Mouse (Mus musculus): ENCODE measurements around the gene Fanci.

The Fanci gene

DNA sequence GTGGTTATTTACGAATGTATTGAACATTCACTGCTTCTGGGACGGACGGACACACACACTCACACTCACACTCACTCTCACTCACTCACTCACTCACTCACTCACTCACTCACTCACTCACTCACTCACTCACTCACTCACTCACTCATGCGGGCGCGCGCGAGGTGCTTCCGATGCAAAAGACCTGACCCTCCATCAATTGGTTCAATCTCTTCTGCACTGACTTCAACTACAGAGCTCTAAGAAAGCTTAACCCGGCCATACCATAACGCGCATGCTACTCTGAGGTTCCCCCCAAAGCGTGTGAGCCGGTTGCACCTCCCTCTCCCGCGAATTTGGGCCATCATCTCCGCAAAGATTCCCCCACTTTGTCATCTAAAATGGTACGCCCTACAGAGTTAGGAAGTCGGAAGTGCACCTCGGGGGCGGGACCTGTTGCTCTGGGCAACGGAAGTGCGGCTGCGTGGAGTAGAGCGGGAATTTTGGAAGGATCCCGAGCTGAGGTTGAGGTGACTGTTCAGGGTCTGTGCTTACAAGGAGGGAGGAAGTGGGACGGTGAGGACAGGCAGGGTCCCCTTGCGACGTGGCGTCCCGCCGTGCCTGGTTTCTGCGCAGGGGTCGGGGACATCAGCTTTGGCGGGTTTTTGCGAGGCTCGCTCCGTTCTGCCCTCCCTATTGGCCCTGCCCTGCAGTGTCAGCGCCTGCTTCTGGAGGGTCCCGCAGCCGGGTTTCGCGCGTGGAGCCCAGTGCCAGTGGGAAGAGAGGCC lies at the start of gene Fanci:
Gene Fanci, plus strand, starts transcription at position 47 of the 767 bp plus-strand sequence.
- peak; percentile 88 to 92 for DNase-seq (ENCODE audit: low spot score in 2 of 2)

- peak in 1 of 2 experiments; percentile 28 for DNase-seq (ENCODE audit: low spot score in 2 of 2)
Observed at GRCm38 (mm10) chr7:79345902-79346301, 45.8 kb upstream of the Fanci start.

DNA sequence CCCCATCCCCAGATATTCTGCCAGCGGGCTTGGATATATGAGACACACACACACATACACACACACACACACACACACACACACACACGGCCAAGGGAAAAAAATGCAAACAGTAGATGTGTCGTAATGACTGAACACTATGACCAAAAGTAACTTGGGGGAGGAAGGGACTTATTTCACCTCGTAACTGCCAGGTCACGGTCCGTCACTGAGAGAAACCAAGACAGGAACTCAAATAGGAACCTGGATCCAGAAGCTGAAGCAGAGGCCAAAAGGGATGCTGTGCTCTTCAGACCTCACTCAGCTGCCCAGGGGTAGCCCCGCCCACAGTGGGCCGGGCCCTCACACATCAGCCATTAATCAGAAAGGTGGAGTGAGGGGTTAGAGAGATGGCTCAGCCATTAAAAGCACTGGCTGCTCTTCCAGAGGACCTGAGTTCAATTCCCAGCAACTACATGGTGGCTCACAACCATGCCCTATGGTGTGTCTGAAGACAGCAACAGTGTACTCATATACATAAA lies 45.1 kb upstream of the Fanci start:
- no peak for DNase-seq (ENCODE audit: low spot score in 2 of 2)

DNA sequence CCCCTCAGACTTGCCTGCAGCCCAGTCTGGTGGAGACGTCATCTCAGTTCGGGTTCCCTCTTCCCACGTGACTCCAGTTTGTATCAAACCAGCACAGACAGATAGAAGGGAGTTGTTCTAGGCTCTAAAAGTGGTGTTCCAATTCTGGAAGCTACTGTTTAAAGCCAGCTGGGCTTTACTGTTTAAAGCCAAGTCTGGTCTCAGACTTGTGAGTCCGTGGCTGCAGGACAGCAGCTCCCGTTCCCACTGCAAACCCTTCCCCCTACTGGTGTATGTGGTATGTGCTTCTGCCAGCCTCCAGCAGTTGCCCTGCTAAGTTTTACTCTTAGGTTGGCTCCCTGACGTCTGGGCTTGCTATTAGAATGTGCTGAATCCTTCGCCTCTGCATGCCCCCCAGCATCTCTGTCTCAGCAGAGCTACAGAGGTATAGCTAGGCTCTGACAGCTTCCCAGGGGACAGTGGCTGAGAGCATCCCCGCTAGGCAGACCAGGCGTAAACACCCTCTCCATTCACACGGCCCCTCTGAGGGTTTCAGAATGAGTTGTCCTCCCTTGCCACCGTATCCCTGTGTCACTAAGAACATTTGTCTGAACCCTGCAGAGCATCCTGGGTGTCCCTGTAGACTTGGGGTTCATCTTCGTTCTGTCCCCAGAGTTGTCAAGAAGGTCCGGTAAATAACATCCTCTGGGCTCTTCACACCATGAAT lies 44.5 kb upstream of the Fanci start:
- no peak for DNase-seq (ENCODE audit: low spot score in 2 of 2)

- no peak for DNase-seq (ENCODE audit: low spot score in 2 of 2)
Observed at GRCm38 (mm10) chr7:79348816-79349215, 42.9 kb upstream of the Fanci start.

- DNase-seq (ENCODE audit: low spot score in 2 of 2): peak; percentile 49 to 54
Observed at GRCm38 (mm10) chr7:79349738-79350386, 41.9 kb upstream of the Fanci start.

DNA sequence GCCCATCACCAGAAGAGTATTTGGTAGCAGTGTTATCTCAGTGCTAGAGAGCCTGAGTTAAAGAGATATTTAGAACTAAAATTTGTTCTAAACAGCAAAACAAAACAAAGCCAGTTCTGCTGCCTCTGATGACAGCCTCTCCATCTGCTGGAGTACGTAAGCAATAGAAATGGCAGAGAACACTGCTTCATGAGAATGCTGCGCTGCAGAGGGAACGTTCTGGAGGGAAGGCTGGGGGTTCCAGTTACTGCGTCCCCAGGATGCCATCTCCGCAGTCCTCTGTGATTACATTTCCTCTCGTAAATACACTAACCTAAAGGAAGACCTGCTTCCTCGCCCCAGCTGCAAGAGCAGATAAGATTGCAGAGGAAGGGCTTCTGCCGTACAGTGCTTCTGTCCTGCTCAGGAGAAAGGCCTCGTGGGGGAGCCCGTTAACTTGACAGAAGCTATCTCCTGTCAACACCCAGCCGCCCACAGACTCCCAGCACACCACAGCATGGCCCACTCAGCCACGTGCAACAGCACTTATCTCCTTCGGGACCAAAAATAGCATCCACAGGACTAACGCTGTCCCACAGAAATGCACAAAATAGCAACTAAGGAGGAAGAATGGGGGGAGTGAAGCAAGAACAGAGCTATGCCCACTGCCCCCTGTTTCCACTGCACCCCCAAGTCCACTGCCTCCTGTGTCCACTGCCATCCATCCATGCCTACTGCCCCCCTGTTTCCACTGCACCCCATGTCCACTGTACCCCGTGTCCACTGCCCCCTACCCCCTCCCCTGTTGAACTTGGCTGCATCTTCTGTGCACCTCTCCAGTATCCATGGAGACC lies 33.2 kb upstream of the Fanci start:
- DNase-seq (ENCODE audit: low spot score in 2 of 2): peak; percentile 10 to 11

- no peak for DNase-seq (ENCODE audit: low spot score in 2 of 2)
Observed at GRCm38 (mm10) chr7:79359183-79359435, 32.6 kb upstream of the Fanci start.

- no peak for DNase-seq (ENCODE audit: low spot score in 2 of 2)
Observed at GRCm38 (mm10) chr7:79360056-79360455, 31.7 kb upstream of the Fanci start.

- no peak for DNase-seq (ENCODE audit: low spot score in 2 of 2)
Observed at GRCm38 (mm10) chr7:79362208-79362607, 29.5 kb upstream of the Fanci start.

DNA sequence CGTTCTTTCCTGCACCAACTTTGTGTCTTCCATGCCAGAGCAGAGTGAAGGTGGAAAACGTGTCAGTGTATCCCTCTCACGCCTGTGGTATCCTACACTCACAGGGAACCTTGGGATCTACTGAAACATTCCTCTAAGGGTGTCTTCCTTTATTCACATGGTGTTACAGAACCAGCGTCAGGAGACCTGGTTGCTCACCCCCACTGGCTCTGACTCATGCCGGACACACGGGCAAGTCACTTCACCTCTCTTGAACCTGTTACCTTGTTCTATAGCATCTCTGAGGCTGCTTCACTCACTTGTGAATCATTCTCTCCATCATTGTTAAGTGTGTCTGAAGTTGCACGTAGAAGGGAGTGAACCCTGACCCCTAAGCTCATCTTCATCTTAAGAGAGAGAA lies 28.9 kb upstream of the Fanci start:
- no peak for DNase-seq (ENCODE audit: low spot score in 2 of 2)

DNA sequence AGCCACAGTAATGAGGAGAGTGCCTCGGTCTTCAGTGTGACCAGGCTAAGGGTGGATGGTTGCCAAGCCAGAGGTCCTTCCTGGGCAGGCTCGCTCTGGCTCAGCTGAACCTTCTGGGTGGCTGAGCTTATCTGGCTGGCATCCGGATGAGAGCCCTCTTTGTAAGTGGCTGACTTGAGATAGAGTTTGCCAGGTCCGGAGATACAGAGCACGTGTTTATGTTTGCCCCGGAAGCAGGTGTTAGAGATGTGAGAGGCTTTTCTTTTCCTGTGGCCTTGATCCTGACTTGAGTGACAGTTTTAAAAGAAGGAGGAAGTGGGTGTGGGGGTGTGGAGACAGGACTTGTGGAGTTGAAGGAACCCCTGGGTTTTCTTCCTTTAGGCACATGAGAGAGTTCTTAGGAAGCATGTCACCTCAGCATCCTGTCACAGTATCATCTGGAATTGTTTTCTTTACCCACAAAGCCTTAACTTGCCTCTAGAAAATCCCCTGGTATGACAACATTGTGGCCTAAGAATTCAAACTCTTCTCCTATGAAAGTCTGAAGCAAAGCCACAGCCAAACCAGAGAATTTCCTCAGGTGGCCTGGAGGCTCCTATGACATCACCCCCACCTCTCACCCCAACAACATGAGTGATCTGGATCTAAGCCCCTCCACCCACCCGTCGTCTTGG lies 28.2 kb upstream of the Fanci start:
- peak; percentile 17 to 39 for DNase-seq (ENCODE audit: low spot score in 2 of 2)

- no peak for DNase-seq (ENCODE audit: low spot score in 2 of 2)
Observed at GRCm38 (mm10) chr7:79368664-79369063, 23.1 kb upstream of the Fanci start.

- DNase-seq (ENCODE audit: low spot score in 2 of 2): no peak
Observed at GRCm38 (mm10) chr7:79369416-79369815, 22.3 kb upstream of the Fanci start.

DNA sequence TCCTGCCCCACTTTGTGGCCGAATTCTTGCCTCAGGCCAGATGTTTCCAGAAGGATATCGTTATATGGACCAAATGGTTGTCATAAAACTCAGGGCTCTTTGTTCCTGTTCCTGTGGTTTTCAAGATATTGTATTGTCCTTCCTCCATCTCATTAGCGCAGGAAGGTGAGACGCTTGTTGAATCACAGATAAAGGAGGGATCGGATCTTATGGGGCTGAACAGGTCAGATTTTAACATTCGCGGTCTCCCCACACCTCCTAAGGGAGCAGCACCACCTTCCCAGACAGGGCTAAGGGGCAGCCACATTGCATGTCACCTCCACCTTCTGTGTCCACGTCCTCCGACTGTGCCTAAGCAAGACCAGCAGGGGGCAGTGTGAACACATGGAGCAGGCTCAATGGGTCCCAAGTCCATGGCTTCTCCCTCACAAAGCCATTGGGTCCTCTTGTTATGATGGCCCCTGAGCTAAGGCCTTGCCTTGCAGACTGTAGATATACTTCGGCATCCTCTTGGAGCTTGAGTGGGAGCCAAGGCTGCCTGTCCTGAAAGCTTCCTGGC lies 20.3 kb upstream of the Fanci start:
- DNase-seq (ENCODE audit: low spot score in 2 of 2): peak; percentile 61 to 63

DNA sequence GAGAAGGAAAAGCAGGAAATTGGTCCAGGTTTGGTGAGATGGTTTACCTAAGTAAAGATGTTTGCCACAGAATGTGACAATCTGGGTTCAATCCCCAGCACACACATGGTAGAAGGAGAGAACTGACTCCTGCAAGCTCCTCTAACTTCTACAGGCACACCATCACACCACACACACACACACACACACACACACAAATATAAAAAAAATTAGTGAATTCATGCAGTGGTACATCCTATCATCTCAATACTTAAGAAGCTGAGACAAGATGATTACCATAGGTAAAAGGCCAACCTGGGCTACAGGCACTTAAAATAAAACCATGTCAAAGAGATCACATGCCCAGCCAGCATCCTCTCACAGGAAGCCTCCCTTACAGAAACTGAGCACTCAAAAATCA lies 17.7 kb upstream of the Fanci start:
- DNase-seq (ENCODE audit: low spot score in 2 of 2): no peak

- DNase-seq (ENCODE audit: low spot score in 2 of 2): no peak
Observed at GRCm38 (mm10) chr7:79375594-79375993, 16.1 kb upstream of the Fanci start.

DNA sequence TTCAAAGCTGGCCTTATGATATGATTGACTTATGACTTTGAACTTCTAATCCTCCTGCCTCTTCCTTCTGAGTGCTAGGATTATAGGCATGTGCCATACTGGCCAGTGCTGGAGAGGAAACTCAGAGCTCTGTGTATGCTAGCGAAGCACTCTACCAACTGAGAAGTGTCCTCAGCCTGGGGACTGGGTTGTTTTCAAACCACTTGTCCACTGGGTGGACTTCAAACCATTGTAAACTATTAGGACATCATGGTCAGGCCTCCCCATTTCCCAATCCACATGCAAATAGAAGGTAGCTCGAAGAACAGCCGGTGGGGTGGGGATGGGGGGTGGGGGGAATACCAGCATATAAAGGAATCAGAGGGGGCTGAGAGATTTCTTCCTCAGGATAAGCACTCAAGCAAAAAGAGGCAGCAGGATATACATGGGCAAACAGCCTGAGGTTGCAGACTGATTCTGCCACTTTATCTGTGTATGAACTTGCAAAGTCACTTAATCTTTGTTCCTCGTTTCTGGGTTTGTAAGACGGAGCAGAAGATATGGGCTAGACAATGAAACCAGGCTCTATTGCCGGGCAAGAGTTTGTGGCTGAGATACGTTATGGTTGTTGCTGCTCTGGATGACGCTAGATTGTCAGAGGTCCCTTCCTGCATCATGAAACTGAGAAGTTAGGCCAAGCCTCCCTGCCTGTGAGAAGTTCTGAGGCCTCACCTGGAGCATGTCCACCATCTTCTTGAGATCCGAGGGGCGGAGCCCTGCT lies 15.0 kb upstream of the Fanci start:
- DNase-seq (ENCODE audit: low spot score in 2 of 2): no peak

DNA sequence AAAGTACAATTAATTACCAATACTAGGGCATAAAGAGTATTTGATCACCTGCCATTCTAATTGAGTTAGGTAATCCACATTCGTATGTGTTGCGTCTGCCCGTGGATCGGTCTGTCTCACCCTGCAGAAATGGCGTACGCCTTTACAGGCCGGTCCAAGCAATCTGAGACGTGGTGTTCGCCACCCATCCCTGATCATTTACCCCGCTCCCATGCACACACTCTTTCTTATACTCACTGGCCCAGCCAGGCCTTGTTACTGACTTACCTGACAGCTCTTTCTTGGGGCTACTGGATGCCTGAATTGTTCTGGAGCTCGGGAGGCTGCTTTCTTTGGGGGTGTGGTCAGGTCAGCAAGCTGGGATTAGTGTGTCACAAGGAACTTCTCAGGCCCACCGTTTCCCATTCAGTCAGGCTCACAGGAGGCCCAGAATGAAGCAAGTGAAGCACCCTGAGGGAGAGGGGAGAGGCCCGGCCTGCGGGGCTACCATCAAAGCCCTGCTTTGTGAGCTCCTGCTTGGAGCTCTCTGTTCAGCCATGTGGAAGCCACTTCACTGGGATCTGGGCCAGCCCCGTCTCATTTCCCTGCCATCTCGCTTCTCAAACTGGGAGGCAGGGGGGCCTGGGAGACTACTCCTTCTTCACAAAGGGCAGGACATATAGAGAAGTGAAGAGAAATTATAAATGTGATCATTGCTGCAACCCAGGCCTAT lies 5.2 kb upstream of the Fanci start, which contains the start of gene Rlbp1:
Gene Rlbp1, minus strand, starts transcription at position 627 of the 712 bp plus-strand sequence.
- no peak for DNase-seq (ENCODE audit: low spot score in 2 of 2)

Data from spleen, postnatal 36 days (tissue).